Mouse (Mus musculus) neural tube, embryonic 15.5 days (tissue): ENCODE data around the gene Lyzl4. TPM values are rescaled to one million over a fixed set of nuclear protein-coding genes. Genes with fewer than 3 reads are reported as not detected.

Experiments used
- ATAC-seq: fragments of 200-750 bp; cut with Nextera tagmentation; 2 replicates; pipeline ENCODE4 v1.8.0; 2017; ENCODE audit warnings: mild to moderate bottlenecking, moderate TSS enrichment, moderate library complexity; ENCODE audit not compliant: low FRiP score
- H3K27ac ChIP-seq: fragments of 300-500 bp; sonication (generic); replicated peaks from 2 replicates; pipeline ENCODE4 v1.5.1; 2015; ENCODE audit warnings: mild to moderate bottlenecking, inconsistent platforms
- H3K27me3 ChIP-seq: fragments of 300-500 bp; sonication (generic); replicated peaks from 2 replicates; pipeline ENCODE4 v1.6.1; 2015; ENCODE audit warnings: inconsistent platforms
- H3K36me3 ChIP-seq: fragments of 300-500 bp; sonication (generic); 2 replicates; pipeline ENCODE4 v1.6.1; 2015; ENCODE audit warnings: inconsistent platforms
- H3K4me1 ChIP-seq: fragments of 300-500 bp; sonication (generic); 2 replicates; pipeline ENCODE4 v1.6.1; 2015; ENCODE audit warnings: inconsistent platforms
- H3K4me2 ChIP-seq: fragments of 300-500 bp; sonication (generic); 2 replicates; pipeline ENCODE4 v1.6.1; 2015; ENCODE audit warnings: inconsistent platforms, mild to moderate bottlenecking, moderate library complexity
- H3K4me3 ChIP-seq: fragments of 300-500 bp; sonication (generic); replicated peaks from 2 replicates; pipeline ENCODE4 v1.5.1; 2015; ENCODE audit warnings: mild to moderate bottlenecking, inconsistent platforms
- H3K9ac ChIP-seq: fragments of 300-500 bp; sonication (generic); replicated peaks from 2 replicates; pipeline ENCODE4 v1.6.1; 2015; ENCODE audit warnings: mild to moderate bottlenecking, inconsistent platforms
- H3K9me3 ChIP-seq: fragments of 300-500 bp; sonication (generic); replicated peaks from 2 replicates; pipeline ENCODE4 v1.6.1; 2016; ENCODE audit warnings: inconsistent platforms
- WGBS: fragments of 180-500 bp; shearing (Covaris S2); methylation state at CpG from one replicate; pipeline ENCODE4 v1.1.7; 2015; ENCODE audit warnings: mixed read lengths; 5-methylcytosine and 5-hydroxymethylcytosine counted together
- polyA plus RNA-seq: library from polyadenylated mRNA; unstranded; fragments of >200 nt; fragmentation: Nextera tagmentation; extraction: Ambion mirVana; gene quantifications from 2 replicates; pipeline ENCODE4 v1.2.1, GENCODE M21; 2015

The Lyzl4 gene
- polyA plus RNA-seq, 1 experiment from 2014 or later: not detected

DNA sequence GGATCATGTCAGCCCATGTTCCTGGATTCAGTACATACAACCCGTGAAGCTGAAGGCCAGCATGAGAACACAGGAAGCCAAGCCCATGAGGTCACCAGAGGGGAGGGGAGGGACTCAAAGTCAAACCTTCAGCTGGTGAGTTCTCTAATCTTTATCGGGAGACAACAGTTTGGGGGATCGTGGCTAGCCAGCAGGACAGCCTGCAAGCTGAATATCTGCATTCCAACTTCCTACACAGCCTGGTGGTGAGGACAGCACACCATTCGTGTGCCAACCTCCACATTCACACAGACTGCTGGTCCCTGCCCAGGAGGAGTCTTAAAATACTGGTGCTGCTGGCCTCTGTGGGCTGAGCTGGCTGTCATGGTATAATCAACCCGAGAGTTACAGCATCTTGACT is 85.0 kb downstream of the Lyzl4 start:
- no peak overlapping the region for H3K4me3 ChIP-seq
- ATAC-seq: no peak
- H3K27ac ChIP-seq: no peak overlapping the region
- no peaks in the 10 kb centered on the region for H3K9me3 ChIP-seq
- no peaks in the 10 kb centered on the region for H3K36me3 ChIP-seq
- H3K4me1 ChIP-seq: peaks cover 23% of the 10 kb centered on the region
- no peak overlapping the region for H3K9ac ChIP-seq
- no peaks in the 10 kb centered on the region for H3K27me3 ChIP-seq
- 69% methylated on average over 5 of the region's 5 CpGs for WGBS
- no peak overlapping the region for H3K4me2 ChIP-seq

DNA sequence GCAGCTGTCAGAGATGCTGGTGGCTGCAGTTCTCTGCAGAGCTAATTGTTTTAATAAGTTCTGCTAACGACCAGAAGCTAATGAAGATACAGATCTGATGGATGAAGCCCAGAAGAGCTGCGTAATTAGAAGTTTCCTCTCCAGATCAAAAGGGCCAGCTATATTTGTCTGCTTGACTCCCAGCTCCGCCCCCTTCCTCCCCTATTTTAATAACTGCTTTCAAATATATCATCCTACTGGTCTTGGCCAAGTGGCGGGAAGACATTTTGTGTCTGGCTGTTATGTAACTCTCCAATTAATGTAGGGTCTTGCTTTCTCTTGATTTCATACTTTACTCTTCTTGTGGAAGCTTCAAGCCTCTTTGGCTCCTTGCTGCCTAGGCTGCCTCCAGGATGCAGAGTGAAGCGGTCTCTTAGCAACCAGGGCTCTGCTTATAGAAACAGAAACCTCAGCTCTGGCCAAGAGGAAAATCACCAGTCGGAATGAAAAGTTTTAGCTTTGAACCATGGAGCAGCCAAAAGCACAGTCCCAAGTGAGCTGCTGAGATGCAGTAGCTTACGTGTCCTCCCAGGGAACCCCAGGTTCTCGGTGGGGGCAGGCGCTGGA is 86.4 kb downstream of the Lyzl4 start:
- Histone ChIP-seq H3K9ac (no peak overlapping the region), H3K27ac (peak overlapping the region; percentile 42), H3K36me3 (no peaks in the 10 kb centered on the region), H3K4me3 (no peak overlapping the region), H3K27me3 (no peaks in the 10 kb centered on the region), H3K4me2 (peak overlapping the region; percentile 12), H3K9me3 (no peaks in the 10 kb centered on the region), H3K4me1 (peaks cover 23% of the 10 kb centered on the region)
- ATAC-seq: peak; percentile 72
- WGBS: 58% methylated on average over 9 of the region's 9 CpGs

DNA sequence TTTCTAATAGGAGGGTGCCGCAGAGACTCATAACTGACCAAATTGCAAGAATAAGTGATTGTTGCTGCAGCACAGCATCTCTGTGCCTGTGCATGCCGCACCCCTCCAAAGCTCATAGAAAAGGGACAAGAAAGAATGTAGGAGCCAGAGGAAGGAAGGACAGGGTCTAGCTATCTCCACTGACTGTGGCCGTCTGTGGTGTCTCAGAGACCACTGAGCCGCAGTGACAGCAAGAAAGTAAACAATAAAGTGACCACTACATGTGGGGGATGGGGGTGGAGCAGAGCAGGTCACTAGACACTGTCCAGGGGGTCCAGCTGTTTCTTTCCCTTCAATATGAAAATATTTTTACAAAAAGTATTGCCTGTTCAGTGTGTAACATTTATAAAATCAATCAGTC is 88.3 kb downstream of the Lyzl4 start:
- WGBS: 58% methylated on average over 4 of the region's 4 CpGs
- ATAC-seq: no peak
- H3K4me2 ChIP-seq: no peak overlapping the region
- H3K4me3 ChIP-seq: no peak overlapping the region
- H3K27me3 ChIP-seq: no peaks in the 10 kb centered on the region
- no peak overlapping the region for H3K9ac ChIP-seq
- peaks cover 28% of the 10 kb centered on the region for H3K4me1 ChIP-seq
- 0 out of 2 replicates have a peak overlapping the region, but pooled peaks have one; percentile 28 for H3K27ac ChIP-seq
- no peaks in the 10 kb centered on the region for H3K9me3 ChIP-seq
- no peaks in the 10 kb centered on the region for H3K36me3 ChIP-seq

DNA sequence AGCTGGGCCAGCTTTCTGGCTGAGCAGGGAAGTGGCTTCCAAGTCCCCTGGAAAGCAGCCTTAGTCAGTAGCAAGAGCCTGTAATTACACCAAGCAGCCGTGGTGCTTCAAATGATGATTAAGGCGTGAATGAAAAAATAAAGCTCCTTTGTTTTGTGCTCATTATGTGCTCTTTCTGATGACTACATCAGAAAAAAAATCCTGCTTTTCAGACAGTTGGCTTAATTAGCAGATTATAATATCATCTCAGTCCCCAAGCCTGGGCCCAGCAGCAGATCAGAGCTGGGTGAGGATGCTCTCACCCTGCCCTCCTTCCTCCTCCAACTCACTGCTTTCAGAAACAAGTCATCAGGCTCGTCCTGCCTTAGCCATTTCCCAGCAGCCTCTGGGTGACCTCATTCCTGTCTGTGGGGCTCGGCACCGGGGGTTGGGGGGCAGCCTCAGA is 91.5 kb downstream of the Lyzl4 start:
- Histone ChIP-seq H3K27ac (peak overlapping the region; percentile 24; the same call in 1 of the 2 replicates), H3K27me3 (no peaks in the 10 kb centered on the region), H3K4me2 (no peak overlapping the region), H3K9ac (no peak overlapping the region), H3K36me3 (no peaks in the 10 kb centered on the region), H3K9me3 (no peaks in the 10 kb centered on the region), H3K4me1 (peaks cover 14% of the 10 kb centered on the region), H3K4me3 (no peak overlapping the region)
- whole genome bisulfite sequencing: 57% methylated on average over 5 of the region's 5 CpGs
- no peak for ATAC-seq

DNA sequence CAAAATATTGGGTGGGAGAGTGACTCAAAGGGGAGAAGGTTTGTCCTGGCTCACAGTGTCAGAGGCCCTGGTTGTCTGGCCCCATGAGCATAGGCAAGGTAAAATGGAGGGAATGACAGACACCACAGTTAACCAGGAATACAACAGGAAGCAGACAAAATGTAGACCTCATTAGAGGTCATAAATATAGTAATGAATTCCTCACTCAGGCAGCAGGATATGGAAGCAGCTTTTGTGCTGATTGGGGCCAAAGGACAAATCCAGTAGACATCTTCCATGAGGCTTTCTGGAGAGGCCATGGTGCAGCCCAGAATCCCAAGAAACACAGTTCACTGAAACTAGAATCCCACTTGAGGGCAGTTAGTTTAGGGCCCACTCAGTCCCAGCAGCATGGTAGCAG is 92.5 kb downstream of the Lyzl4 start:
- Histone ChIP-seq H3K4me2 (no peak overlapping the region), H3K4me1 (peaks cover 7% of the 10 kb centered on the region), H3K4me3 (no peak overlapping the region), H3K36me3 (no peaks in the 10 kb centered on the region), H3K27me3 (no peaks in the 10 kb centered on the region), H3K9me3 (no peaks in the 10 kb centered on the region), H3K27ac (no peak overlapping the region), H3K9ac (no peak overlapping the region)
- no peak for ATAC-seq

DNA sequence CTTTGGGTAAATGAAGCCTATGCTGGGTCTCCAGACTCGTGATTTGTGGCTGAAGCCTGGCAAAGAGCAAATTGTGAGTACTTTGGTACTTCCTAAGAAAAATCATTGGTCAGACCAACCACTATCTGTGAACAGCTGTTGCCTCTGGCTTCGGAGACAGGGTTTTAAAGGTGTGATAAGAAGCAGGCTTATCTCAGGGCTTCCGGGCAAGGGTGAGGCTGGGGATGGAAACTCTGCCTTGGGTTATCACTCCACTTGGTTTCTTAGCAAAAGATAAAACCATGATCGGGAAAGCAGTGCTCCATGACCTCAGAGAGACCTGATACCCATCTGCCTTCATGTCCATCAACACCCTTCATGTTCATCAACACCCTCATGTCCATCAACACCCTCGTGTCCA is 92.9 kb downstream of the Lyzl4 start:
- Histone ChIP-seq H3K36me3 (no peaks in the 10 kb centered on the region), H3K27ac (no peak overlapping the region), H3K4me3 (no peak overlapping the region), H3K4me2 (no peak overlapping the region), H3K9ac (no peak overlapping the region), H3K9me3 (no peaks in the 10 kb centered on the region), H3K4me1 (peaks cover 5% of the 10 kb centered on the region), H3K27me3 (no peaks in the 10 kb centered on the region)
- 71% methylated on average over 5 of the region's 5 CpGs for WGBS
- no peak for ATAC-seq

DNA sequence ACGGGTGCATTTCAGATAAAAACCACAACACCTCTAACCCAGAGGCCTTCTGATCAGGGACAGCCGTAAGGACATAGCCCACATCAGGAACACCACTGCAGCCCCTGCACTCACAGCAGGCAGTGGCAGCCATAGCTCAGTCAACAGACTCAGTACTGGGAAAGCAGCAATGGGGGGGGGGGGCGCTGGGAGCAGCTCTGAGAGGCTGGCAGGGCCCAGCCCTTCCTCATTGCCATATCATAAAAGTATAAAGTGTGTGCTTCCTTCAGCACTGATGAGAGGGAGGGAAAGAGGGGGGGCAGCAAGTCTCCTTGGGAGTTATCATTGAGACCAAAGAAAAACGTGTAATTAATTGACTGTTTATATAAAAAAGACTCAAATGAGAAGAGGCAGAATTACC is 94.5 kb downstream of the Lyzl4 start:
- Histone ChIP-seq H3K27ac (no peak overlapping the region), H3K9me3 (no peaks in the 10 kb centered on the region), H3K9ac (no peak overlapping the region), H3K27me3 (no peaks in the 10 kb centered on the region), H3K36me3 (no peaks in the 10 kb centered on the region), H3K4me1 (peaks cover 5% of the 10 kb centered on the region; the same call in 1 of the 2 replicates), H3K4me2 (no peak overlapping the region), H3K4me3 (no peak overlapping the region)
- ATAC-seq: no peak
- WGBS: 38% methylated on average over 4 of the region's 4 CpGs

DNA sequence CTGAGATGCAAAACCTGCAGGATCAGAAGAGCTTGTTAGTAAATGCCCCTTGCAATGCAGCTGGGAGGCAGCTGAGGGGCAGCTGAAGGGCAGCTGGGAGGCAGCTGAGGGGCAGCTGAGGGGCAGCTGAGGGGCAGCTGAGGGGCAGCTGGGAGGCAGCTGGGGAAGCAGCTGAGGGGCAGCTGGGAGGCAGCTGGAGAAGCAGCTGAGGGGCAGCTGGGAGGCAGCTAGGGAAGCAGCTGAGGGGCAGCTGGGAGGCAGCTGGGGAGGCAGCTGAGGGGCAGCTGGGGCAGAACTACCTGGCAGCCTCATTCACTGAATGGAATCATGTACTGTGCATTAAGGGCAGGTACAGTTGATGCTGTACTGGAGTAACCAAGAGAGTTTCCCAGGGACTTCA is 100.4 kb downstream of the Lyzl4 start:
- Histone ChIP-seq H3K36me3 (no peaks in the 10 kb centered on the region), H3K9ac (no peak overlapping the region), H3K4me1 (no peaks in the 10 kb centered on the region), H3K27ac (no peak overlapping the region), H3K4me3 (no peak overlapping the region), H3K9me3 (peaks cover 3% of the 10 kb centered on the region; the same call in 1 of the 2 replicates), H3K4me2 (no peak overlapping the region), H3K27me3 (no peaks in the 10 kb centered on the region)
- no peak for ATAC-seq

DNA sequence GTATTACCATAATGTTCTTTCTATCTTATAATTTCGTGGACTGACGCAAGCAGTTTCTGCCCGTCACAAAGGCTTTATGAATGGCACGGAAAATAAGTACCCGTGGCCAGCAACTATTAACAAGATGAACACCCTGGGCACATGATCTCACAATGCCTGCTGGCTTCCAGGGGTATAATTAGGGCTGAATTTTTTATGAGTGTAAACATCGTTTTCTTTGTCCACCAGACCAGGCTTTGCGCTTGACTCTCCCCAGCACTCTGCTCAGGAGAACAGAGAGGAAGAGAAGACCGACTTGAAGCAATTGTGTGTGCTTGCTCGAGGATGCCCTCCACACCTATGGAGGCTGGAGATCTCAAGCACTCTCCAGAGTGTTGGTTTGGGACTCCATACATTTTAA is 109.3 kb downstream of the Lyzl4 start:
- Histone ChIP-seq H3K9ac (no peak overlapping the region), H3K27me3 (no peaks in the 10 kb centered on the region), H3K27ac (no peak overlapping the region), H3K4me3 (no peak overlapping the region), H3K4me2 (no peak overlapping the region), H3K36me3 (no peaks in the 10 kb centered on the region), H3K4me1 (0 out of 2 replicates have a peak, but pooled peaks cover 3% of the 10 kb centered on the region), H3K9me3 (peaks cover 6% of the 10 kb centered on the region; the same call in 1 of the 2 replicates)
- ATAC-seq: no peak
- 62% methylated on average over 9 of the region's 9 CpGs for WGBS

DNA sequence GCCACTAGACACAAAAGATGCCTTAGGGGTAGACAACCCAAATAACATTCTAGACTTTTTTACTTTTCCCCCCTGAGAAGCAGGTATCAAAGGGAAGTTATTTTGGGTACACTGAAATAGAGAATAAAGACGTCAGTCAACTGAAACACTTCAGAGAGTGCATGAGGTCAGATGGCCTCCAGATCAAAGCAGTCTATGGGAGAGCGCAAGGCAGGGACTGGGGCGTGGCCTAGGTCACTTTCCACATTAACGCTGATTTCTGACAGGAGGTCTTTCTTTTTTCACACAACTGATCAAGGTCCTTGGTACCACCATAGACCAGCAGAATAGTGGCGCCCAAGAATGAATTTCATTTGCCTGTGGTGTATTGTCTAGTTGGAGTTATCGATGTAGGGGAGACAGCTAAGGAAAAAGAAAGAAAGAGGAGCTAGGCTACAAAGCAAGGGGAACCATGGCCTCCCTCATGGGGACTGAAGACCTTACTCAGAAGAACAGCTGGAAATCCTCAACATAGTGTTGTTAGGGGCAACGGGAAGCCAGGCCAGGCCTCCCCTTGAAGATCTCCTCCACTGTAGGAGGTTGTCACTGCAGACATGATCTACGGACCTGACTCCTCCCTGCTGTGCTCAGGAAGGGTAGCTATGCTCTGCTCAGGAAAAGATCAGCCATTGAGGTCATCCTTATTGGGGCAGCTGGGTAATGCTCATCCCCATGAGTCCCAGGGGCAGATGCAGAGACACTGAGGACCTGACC is 113.1 kb downstream of the Lyzl4 start:
- Histone ChIP-seq H3K4me1 (peaks cover 6% of the 10 kb centered on the region; the same call in 1 of the 2 replicates), H3K4me2 (no peak overlapping the region), H3K27me3 (no peaks in the 10 kb centered on the region), H3K9ac (no peak overlapping the region), H3K4me3 (no peak overlapping the region), H3K36me3 (no peaks in the 10 kb centered on the region), H3K27ac (no peak overlapping the region), H3K9me3 (no peaks in the 10 kb centered on the region)
- no peak for ATAC-seq
- WGBS: 61% methylated on average over 8 of the region's 8 CpGs
